Mouse (Mus musculus): ENCODE measurements at regions not wholly inside any gene's neighbourhood (a gene's known extent, or its start where the extent isn't known, plus 50 kb on each side); places are given as distances from the start of the nearest gene placed in this dataset.
A peak's percentile ranks its signal among the peaks of the same experiment; 100 is the strongest.

- no peak for TF ChIP-seq CTCF (IDR thresholded peaks at IDR 0.05; ENCODE audit: borderline replicate concordance, insufficient read depth, low read length)
- no peak for TF ChIP-seq POLR2A (IDR thresholded peaks at IDR 0.05; ENCODE audit: low read depth, low read length)
- no peak overlapping the region for H3K27ac ChIP-seq (ENCODE audit: insufficient read depth, low read length)
- H3K4me1 ChIP-seq (ENCODE audit: control insufficient read depth, insufficient read depth, low read length), result no peaks in the 10 kb centered on the region
- H3K4me3 ChIP-seq (ENCODE audit: insufficient read depth, low read length), result no peak overlapping the region
These were observed 270.7 kb upstream of the 1700056E22Rik start for GRCm38 (mm10) chr1:184304813-184305212.

GRCm38 (mm10) chr1:184304204-184304603, 270.1 kb upstream of the 1700056E22Rik start:
- Histone ChIP-seq H3K27ac (ENCODE audit: insufficient read depth, low read length) (no peak overlapping the region), H3K4me1 (ENCODE audit: control insufficient read depth, insufficient read depth, low read length) (no peaks in the 10 kb centered on the region), H3K4me3 (ENCODE audit: insufficient read depth, low read length) (no peak overlapping the region)
- TF ChIP-seq CTCF (IDR thresholded peaks at IDR 0.05; ENCODE audit: borderline replicate concordance, insufficient read depth, low read length) (no peak), POLR2A (IDR thresholded peaks at IDR 0.05; ENCODE audit: low read depth, low read length) (no peak)

- Histone ChIP-seq H3K27ac (ENCODE audit: insufficient read depth, low read length) (no peak overlapping the region), H3K4me3 (ENCODE audit: insufficient read depth, low read length) (no peak overlapping the region), H3K4me1 (ENCODE audit: control insufficient read depth, insufficient read depth, low read length) (peaks cover 2% of the 10 kb centered on the region)
- no peak for TF ChIP-seq CTCF (IDR thresholded peaks at IDR 0.05; ENCODE audit: borderline replicate concordance, insufficient read depth, low read length)
- TF ChIP-seq POLR2A (IDR thresholded peaks at IDR 0.05; ENCODE audit: low read depth, low read length), result no peak
These were observed 264.6 kb upstream of the 1700056E22Rik start for GRCm38 (mm10) chr1:184298701-184299100.

- H3K27ac ChIP-seq (ENCODE audit: insufficient read depth, low read length), result 0 out of 2 replicates have a peak overlapping the region, but pooled peaks have one; percentile 26
- H3K4me3 ChIP-seq (ENCODE audit: insufficient read depth, low read length), result no peak overlapping the region
- TF ChIP-seq POLR2A (IDR thresholded peaks at IDR 0.05; ENCODE audit: low read depth, low read length) (no peak), CTCF (IDR thresholded peaks at IDR 0.05; ENCODE audit: borderline replicate concordance, insufficient read depth, low read length) (no peak)
- H3K4me1 ChIP-seq (ENCODE audit: control insufficient read depth, insufficient read depth, low read length), result peaks cover 2% of the 10 kb centered on the region
These were observed 263.1 kb upstream of the 1700056E22Rik start for GRCm38 (mm10) chr1:184297001-184297740.

GRCm38 (mm10) chr1:184291129-184291528, 257.0 kb upstream of the 1700056E22Rik start:
- no peaks in the 10 kb centered on the region for H3K4me1 ChIP-seq (ENCODE audit: control insufficient read depth, insufficient read depth, low read length)
- H3K4me3 ChIP-seq (ENCODE audit: insufficient read depth, low read length), result no peak overlapping the region
- no peak for TF ChIP-seq CTCF (IDR thresholded peaks at IDR 0.05; ENCODE audit: borderline replicate concordance, insufficient read depth, low read length)
- no peak for TF ChIP-seq POLR2A (IDR thresholded peaks at IDR 0.05; ENCODE audit: low read depth, low read length)
- H3K27ac ChIP-seq (ENCODE audit: insufficient read depth, low read length), result no peak overlapping the region

DNA sequence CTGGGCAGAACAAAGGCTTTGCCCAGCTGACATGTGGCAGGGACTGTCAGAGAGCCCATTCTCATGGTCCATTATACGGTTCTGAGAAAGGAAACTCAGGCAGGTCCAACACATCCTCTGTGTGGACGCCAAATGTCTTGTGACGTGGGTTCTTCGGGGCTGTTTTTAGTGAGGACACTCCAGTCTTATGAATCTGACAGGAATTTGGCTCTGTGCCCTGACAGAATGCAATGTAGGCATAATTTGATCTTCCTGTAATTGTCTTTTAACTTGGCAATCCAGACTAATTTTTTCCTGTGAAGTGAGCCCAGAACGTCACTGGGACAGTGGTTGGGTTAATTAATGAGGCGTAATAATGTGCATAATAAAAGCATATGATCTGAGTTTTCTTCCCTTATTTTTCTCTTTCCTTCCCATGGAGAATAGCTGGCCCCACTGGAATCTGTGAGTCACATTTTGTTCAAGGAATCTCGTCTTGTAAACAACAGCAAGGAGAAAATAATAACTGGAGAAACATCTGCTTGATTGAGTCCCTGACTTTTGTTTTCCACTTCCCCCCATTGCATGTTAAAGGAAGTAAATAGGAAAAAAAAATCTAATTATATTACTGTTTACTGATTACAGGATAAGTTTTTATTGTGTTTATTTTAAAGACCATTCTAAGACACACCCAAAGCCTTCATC, 255.8 kb upstream of the 1700056E22Rik start:
- Histone ChIP-seq H3K4me1 (ENCODE audit: control insufficient read depth, insufficient read depth, low read length) (no peaks in the 10 kb centered on the region), H3K27ac (ENCODE audit: insufficient read depth, low read length) (no peak overlapping the region), H3K4me3 (ENCODE audit: insufficient read depth, low read length) (no peak overlapping the region)
- no peak for TF ChIP-seq CTCF (IDR thresholded peaks at IDR 0.05; ENCODE audit: borderline replicate concordance, insufficient read depth, low read length)
- no peak for TF ChIP-seq POLR2A (IDR thresholded peaks at IDR 0.05; ENCODE audit: low read depth, low read length)

DNA sequence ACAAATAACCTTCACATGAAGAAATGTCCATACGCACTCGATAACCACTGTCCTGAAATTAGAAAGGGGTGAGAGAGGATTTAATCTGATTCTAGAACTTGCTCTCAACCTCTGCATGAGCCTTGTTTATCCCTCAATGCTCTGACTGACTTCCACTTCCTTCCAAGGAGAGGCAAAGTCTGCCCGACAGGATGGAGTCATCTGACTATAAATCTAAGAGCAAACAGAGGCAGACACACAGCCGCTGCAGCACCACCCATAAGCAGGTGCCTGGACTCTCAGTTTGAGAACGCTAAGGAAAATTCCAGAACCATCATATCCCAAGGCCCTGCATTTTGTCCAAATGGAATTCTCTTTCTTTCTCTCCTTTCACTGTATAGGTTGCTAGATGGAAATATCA, 247.7 kb upstream of the 1700056E22Rik start:
- Histone ChIP-seq H3K4me3 (ENCODE audit: insufficient read depth, low read length) (no peak overlapping the region), H3K27ac (ENCODE audit: insufficient read depth, low read length) (no peak overlapping the region), H3K4me1 (ENCODE audit: control insufficient read depth, insufficient read depth, low read length) (no peaks in the 10 kb centered on the region)
- TF ChIP-seq CTCF (IDR thresholded peaks at IDR 0.05; ENCODE audit: borderline replicate concordance, insufficient read depth, low read length), result no peak
- no peak for TF ChIP-seq POLR2A (IDR thresholded peaks at IDR 0.05; ENCODE audit: low read depth, low read length)

DNA sequence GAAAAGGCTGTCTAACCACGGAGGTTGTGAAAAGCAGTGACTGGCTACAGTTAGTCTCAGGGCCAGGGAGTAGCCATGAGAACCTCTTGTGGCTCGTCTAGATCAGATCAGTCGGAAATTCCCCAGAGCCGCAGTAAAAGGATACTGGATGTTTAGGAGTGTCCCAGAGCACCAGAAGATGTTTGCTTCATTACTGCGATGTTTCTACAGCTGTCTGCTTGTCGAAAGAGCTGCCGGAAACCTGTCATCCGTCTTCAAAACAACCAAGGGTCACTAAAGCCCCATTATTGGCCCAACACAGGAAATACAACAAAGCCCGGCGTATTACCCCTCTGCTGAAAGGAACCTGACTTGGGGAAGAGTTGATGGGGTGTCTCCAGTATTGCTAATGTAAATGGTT, 245.2 kb upstream of the 1700056E22Rik start:
- H3K27ac ChIP-seq (ENCODE audit: insufficient read depth, low read length), result no peak overlapping the region
- TF ChIP-seq CTCF (IDR thresholded peaks at IDR 0.05; ENCODE audit: borderline replicate concordance, insufficient read depth, low read length) (no peak), POLR2A (IDR thresholded peaks at IDR 0.05; ENCODE audit: low read depth, low read length) (no peak)
- H3K4me3 ChIP-seq (ENCODE audit: insufficient read depth, low read length), result no peak overlapping the region

GRCm38 (mm10) chr1:184277001-184277400, 242.9 kb upstream of the 1700056E22Rik start:
- no peak for TF ChIP-seq POLR2A (IDR thresholded peaks at IDR 0.05; ENCODE audit: low read depth, low read length)
- TF ChIP-seq CTCF (IDR thresholded peaks at IDR 0.05; ENCODE audit: borderline replicate concordance, insufficient read depth, low read length), result no peak
- no peak overlapping the region for H3K4me3 ChIP-seq (ENCODE audit: insufficient read depth, low read length)
- no peaks in the 10 kb centered on the region for H3K4me1 ChIP-seq (ENCODE audit: control insufficient read depth, insufficient read depth, low read length)
- no peak overlapping the region for H3K27ac ChIP-seq (ENCODE audit: insufficient read depth, low read length)

More for the DNA sequence above, 245.2 kb upstream of the 1700056E22Rik start:
- no peaks in the 10 kb centered on the region for H3K4me1 ChIP-seq (ENCODE audit: control insufficient read depth, insufficient read depth, low read length)

GRCm38 (mm10) chr1:184275877-184276276, 241.8 kb upstream of the 1700056E22Rik start:
- Histone ChIP-seq H3K27ac (ENCODE audit: insufficient read depth, low read length) (no peak overlapping the region), H3K4me1 (ENCODE audit: control insufficient read depth, insufficient read depth, low read length) (no peaks in the 10 kb centered on the region), H3K4me3 (ENCODE audit: insufficient read depth, low read length) (no peak overlapping the region)
- no peak for TF ChIP-seq POLR2A (IDR thresholded peaks at IDR 0.05; ENCODE audit: low read depth, low read length)
- no peak for TF ChIP-seq CTCF (IDR thresholded peaks at IDR 0.05; ENCODE audit: borderline replicate concordance, insufficient read depth, low read length)
